Mouse (Mus musculus): ENCODE data around the gene Cped1. TPM values are rescaled to one million over a fixed set of nuclear protein-coding genes. Genes with fewer than 3 reads are reported as not detected.
"Not testable (repeated sequence)": the region's sequence is repeated elsewhere in the genome, so short reads cannot be mapped to it uniquely, and the experiment has no call there.

Gene Cped1
- total RNA-seq, 2 experiments from 2014 or later = 19.0 to 22.7 TPM

GRCm38 (mm10) chr6:22206630-22207293 lies 221.0 kb downstream of the Cped1 start:
- DNase-seq = no peak
- intact Hi-C loops (cut with DNase I) = no loop called here

- intact Hi-C loops (cut with DNase I) = no loop called here
- DNase-seq = no peak
Observed at GRCm38 (mm10) chr6:22212158-22212557, 226.4 kb downstream of the Cped1 start.

GRCm38 (mm10) chr6:22213187-22213586 lies 227.5 kb downstream of the Cped1 start:
- intact Hi-C loops (cut with DNase I) = no loop called here
- DNase-seq = no peak

GRCm38 (mm10) chr6:22213813-22214212 lies 228.1 kb downstream of the Cped1 start:
- no peak for DNase-seq
- intact Hi-C loops (cut with DNase I) = no loop called here

- DNase-seq = no peak
- intact Hi-C loops (cut with DNase I) = no loop called here
Observed at GRCm38 (mm10) chr6:22214665-22215064, 228.9 kb downstream of the Cped1 start.

- intact Hi-C loops (cut with DNase I) = no loop called here
- DNase-seq = no peak
Observed at GRCm38 (mm10) chr6:22216276-22216973, 230.7 kb downstream of the Cped1 start.

GRCm38 (mm10) chr6:22221134-22221533 lies 235.4 kb downstream of the Cped1 start:
- no peak for DNase-seq
- intact Hi-C loops (cut with DNase I) = no loop called here

- intact Hi-C loops (cut with DNase I) = no loop called here
Observed at GRCm38 (mm10) chr6:22222087-22222486, 236.4 kb downstream of the Cped1 start.

GRCm38 (mm10) chr6:22222947-22223346 lies 237.2 kb downstream of the Cped1 start:
- no peak for DNase-seq
- intact Hi-C loops (cut with DNase I) = no loop called here

More at GRCm38 (mm10) chr6:22222087-22222486, 236.4 kb downstream of the Cped1 start:
- DNase-seq = no peak

GRCm38 (mm10) chr6:22224351-22224750 lies 238.6 kb downstream of the Cped1 start:
- intact Hi-C loops (cut with DNase I) = no loop called here
- no peak for DNase-seq

GRCm38 (mm10) chr6:22231244-22231643 lies 245.5 kb downstream of the Cped1 start:
- intact Hi-C loops (cut with DNase I) = no loop called here
- DNase-seq = no peak

- DNase-seq = no peak
- intact Hi-C loops (cut with DNase I) = no loop called here
Observed at GRCm38 (mm10) chr6:22233517-22233916, 247.8 kb downstream of the Cped1 start.

GRCm38 (mm10) chr6:22235133-22235532 lies 249.4 kb downstream of the Cped1 start:
- DNase-seq = no peak
- intact Hi-C loops (cut with DNase I) = no loop called here

- no peak for DNase-seq
- intact Hi-C loops (cut with DNase I) = no loop called here
Observed at GRCm38 (mm10) chr6:22243321-22243720, 257.6 kb downstream of the Cped1 start.

GRCm38 (mm10) chr6:22246696-22247095 lies 261.0 kb downstream of the Cped1 start:
- DNase-seq = no peak
- intact Hi-C loops (cut with DNase I) = no loop called here

GRCm38 (mm10) chr6:22258784-22259183 lies 273.1 kb downstream of the Cped1 start:
- intact Hi-C loops (cut with DNase I) = no loop called here
- DNase-seq = no peak

- no peak for DNase-seq
- intact Hi-C loops (cut with DNase I) = no loop called here
Observed at GRCm38 (mm10) chr6:22262519-22262918, 276.8 kb downstream of the Cped1 start.

GRCm38 (mm10) chr6:22264094-22264493 lies 278.4 kb downstream of the Cped1 start:
- DNase-seq; intact Hi-C loops (cut with DNase I): not testable (repeated sequence)

- intact Hi-C loops (cut with DNase I) = no loop called here
- no peak for DNase-seq
Observed at GRCm38 (mm10) chr6:22266018-22266417, 280.3 kb downstream of the Cped1 start.

GRCm38 (mm10) chr6:22267807-22268667 lies 282.3 kb downstream of the Cped1 start:
- intact Hi-C loops (cut with DNase I) = no loop called here
- DNase-seq = no peak

- intact Hi-C loops (cut with DNase I) = no loop called here
- DNase-seq = no peak
Observed at GRCm38 (mm10) chr6:22268677-22269076, 283.0 kb downstream of the Cped1 start.
